Mouse (Mus musculus) lung, embryonic 16.5 days (tissue): Measurements from ENCODE around the gene Ifih1. TPM values are rescaled to one million over a fixed set of nuclear protein-coding genes. Genes with fewer than 3 reads are reported as not detected.

Experiments used
- ATAC-seq: fragments of 200-750 bp; cut with Nextera tagmentation; 2 replicates; pipeline ENCODE4 v1.8.0; 2017; ENCODE audit warnings: low read depth, mild to moderate bottlenecking, moderate library complexity
- H3K27ac ChIP-seq: fragments of 300-500 bp; sonication (generic); 2 replicates; pipeline ENCODE4 v1.5.1; 2014; ENCODE audit warnings: mild to moderate bottlenecking, control low read depth, low read length
- H3K27me3 ChIP-seq: fragments of 300-500 bp; sonication (generic); 2 replicates; pipeline ENCODE4 v1.6.1; 2014; ENCODE audit warnings: low read depth, low read length, mixed read lengths; ENCODE audit not compliant: control insufficient read depth, insufficient read depth
- H3K36me3 ChIP-seq: fragments of 300-500 bp; sonication (generic); 2 replicates; pipeline ENCODE4 v1.6.1; 2014; ENCODE audit warnings: low read length; ENCODE audit not compliant: control insufficient read depth, insufficient read depth
- H3K4me1 ChIP-seq: fragments of 300-500 bp; sonication (generic); replicated peaks from 2 replicates; pipeline ENCODE4 v1.6.1; 2014; ENCODE audit warnings: low read length, mixed read lengths; ENCODE audit not compliant: control insufficient read depth, insufficient read depth
- H3K4me2 ChIP-seq: fragments of 300-500 bp; sonication (generic); 2 replicates; pipeline ENCODE4 v1.6.1; 2014; ENCODE audit warnings: low read depth, low read length, control low read depth
- H3K4me3 ChIP-seq: fragments of 300-500 bp; sonication (generic); 2 replicates; pipeline ENCODE4 v1.5.1; 2014; ENCODE audit warnings: mild to moderate bottlenecking, low read length, control low read depth
- H3K9ac ChIP-seq: fragments of 300-500 bp; sonication (generic); 2 replicates; pipeline ENCODE4 v1.6.1; 2014; ENCODE audit warnings: low read length, control low read depth
- H3K9me3 ChIP-seq: fragments of 300-500 bp; sonication (generic); 2 replicates; pipeline ENCODE4 v1.6.1; 2016; ENCODE audit warnings: low read length; ENCODE audit not compliant: control insufficient read depth
- WGBS: fragments of 180-500 bp; shearing (Covaris S2); extraction: QIAGEN DNeasy Blood & Tissue Kit; methylation state at CpG from one replicate; pipeline ENCODE4 v1.1.7; 2014; 5-methylcytosine and 5-hydroxymethylcytosine counted together
- polyA plus RNA-seq: library from polyadenylated mRNA; unstranded; fragments of >200 nt; fragmentation: Nextera tagmentation; extraction: Ambion mirVana; gene quantifications from 2 replicates; pipeline ENCODE4 v1.2.1, GENCODE M21; 2015

Gene Ifih1
- polyA plus RNA-seq, 1 experiment from 2014 or later = 2.8 TPM

DNA sequence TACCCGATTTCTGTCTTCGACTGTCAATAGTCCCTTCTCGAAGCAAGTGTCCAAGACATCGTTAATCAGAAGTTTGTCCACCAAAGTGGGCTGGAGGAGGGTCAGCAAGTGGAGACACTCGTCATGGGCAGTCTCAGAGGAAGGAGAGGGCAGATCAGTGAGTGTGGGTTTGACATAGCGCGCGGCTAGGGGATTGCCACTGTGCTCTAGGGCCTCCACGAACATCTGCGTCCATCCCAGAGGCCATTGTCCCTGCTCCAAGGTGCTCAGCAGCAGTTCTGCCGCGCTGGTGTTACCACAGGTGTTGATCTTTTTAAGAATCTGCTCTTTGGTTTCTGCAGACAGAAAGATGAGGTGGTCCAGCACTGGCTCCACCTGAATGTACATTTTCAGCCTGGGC is 580 bp downstream of the Ifih1 start:
- no peaks in the 10 kb centered on the region for H3K27me3 ChIP-seq
- H3K4me3 ChIP-seq = peak overlapping the region; percentile 71
- WGBS = 31% methylated on average over 12 of the region's 12 CpGs
- peak overlapping the region; percentile 74 for H3K4me2 ChIP-seq
- peak; percentile 35; the same call in 1 of the 2 replicates for ATAC-seq
- H3K9ac ChIP-seq = peak overlapping the region; percentile 70
- peak overlapping the region; percentile 66; the same call in 1 of the 2 replicates for H3K27ac ChIP-seq
- no peaks in the 10 kb centered on the region for H3K36me3 ChIP-seq
- no peaks in the 10 kb centered on the region for H3K9me3 ChIP-seq
- H3K4me1 ChIP-seq = no peaks in the 10 kb centered on the region; the same call in 1 of the 2 replicates

DNA sequence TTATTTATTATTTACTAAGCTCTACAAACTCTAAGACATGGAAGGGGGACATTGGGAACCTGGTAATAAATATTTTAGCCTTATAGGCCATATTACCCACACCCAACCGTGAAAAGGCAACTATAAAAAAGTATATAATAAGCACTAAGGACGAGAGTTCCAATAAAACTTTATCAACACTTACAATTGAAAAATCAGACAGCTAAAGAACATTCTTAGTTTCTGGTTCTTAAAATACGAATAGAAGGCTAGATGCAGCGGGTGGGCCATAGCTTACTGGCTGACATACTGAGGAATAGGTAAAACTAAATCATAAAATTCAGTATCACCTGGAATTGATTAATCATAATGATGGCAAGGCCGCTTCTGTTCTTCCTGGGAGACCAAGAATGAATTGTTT is 1.2 kb downstream of the Ifih1 start:
- Histone ChIP-seq H3K4me1 (no peaks in the 10 kb centered on the region; the same call in 1 of the 2 replicates), H3K9me3 (no peaks in the 10 kb centered on the region), H3K4me2 (peak overlapping the region; percentile 74; the same call in 1 of the 2 replicates), H3K9ac (no peak overlapping the region), H3K36me3 (no peaks in the 10 kb centered on the region), H3K4me3 (no peak overlapping the region; the same call in 1 of the 2 replicates), H3K27me3 (no peaks in the 10 kb centered on the region), H3K27ac (no peak overlapping the region)
- ATAC-seq = no peak
- 93% methylated on average over 5 of the region's 5 CpGs for WGBS

DNA sequence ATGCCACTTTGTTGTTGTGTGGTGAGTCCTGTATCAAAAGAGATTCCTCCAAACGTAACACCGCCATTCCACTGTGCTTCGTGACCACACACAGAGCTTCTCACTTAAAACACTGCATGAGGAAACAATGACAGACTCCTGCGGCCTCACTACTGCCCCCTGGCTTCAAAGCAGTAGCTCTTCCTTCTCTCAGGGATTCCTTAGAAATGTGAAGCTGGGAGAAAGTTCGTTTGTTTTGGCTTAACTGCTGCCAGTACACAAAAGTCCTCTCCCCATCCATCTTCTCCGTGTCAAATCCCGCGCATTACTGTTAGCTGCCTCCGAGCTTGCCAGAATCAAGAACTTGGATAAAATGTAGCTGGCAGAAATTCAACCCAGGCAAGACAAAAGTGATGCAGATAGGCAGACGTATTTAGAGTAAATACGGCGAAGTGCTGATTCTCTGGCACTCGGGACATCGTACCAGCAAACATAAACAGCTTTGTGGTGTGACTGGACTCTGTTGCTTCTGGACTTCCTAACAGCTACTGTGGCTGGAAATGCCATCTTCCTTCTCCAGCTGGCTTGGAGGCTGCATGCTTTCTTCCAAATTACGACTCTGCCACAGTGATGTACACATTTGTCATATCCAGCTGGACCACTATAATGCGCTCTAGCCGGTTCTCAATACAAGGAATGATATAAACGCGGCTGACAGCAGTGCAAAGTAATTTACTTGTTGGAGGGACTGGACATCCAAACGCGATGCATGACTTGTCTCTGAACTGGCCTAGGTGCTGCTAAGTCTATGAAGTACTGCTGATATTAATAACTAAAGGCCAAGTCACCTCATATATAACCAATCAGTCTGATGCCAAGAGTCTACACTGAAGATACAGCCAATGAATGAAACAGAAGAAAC is 2.4 kb downstream of the Ifih1 start:
- Histone ChIP-seq H3K4me3 (peak overlapping the region; percentile 24; the same call in 1 of the 2 replicates), H3K36me3 (no peaks in the 10 kb centered on the region), H3K27me3 (no peaks in the 10 kb centered on the region), H3K9me3 (no peaks in the 10 kb centered on the region), H3K4me1 (no peaks in the 10 kb centered on the region; the same call in 1 of the 2 replicates), H3K27ac (no peak overlapping the region), H3K9ac (0 out of 2 replicates have a peak overlapping the region, but pooled peaks have one; percentile 41), H3K4me2 (peak overlapping the region; percentile 40)
- WGBS = 26% methylated on average over 21 of the region's 21 CpGs
- ATAC-seq = peak; percentile 56

- no peak overlapping the region for H3K4me2 ChIP-seq
- WGBS = 74% methylated on average over 2 of the region's 2 CpGs
- no peaks in the 10 kb centered on the region for H3K4me1 ChIP-seq
- no peaks in the 10 kb centered on the region for H3K36me3 ChIP-seq
- H3K27ac ChIP-seq = no peak overlapping the region
- no peak overlapping the region for H3K9ac ChIP-seq
- no peaks in the 10 kb centered on the region for H3K9me3 ChIP-seq
- no peak for ATAC-seq
- H3K4me3 ChIP-seq = no peak overlapping the region
- H3K27me3 ChIP-seq = no peaks in the 10 kb centered on the region
These were observed 6.2 kb downstream of the Ifih1 start for GRCm38 (mm10) chr2:62639869-62640268.

- no peak overlapping the region for H3K4me3 ChIP-seq
- no peaks in the 10 kb centered on the region for H3K9me3 ChIP-seq
- H3K27ac ChIP-seq = no peak overlapping the region
- no peak for ATAC-seq
- whole genome bisulfite sequencing = 18% methylated on average over 6 of the region's 6 CpGs
- H3K27me3 ChIP-seq = no peaks in the 10 kb centered on the region
- no peaks in the 10 kb centered on the region for H3K4me1 ChIP-seq
- H3K36me3 ChIP-seq = no peaks in the 10 kb centered on the region
- H3K9ac ChIP-seq = no peak overlapping the region
- H3K4me2 ChIP-seq = no peak overlapping the region
These were observed 15.6 kb downstream of the Ifih1 start for GRCm38 (mm10) chr2:62630446-62630845.

GRCm38 (mm10) chr2:62628356-62628755 is 17.7 kb downstream of the Ifih1 start:
- Histone ChIP-seq H3K4me2 (no peak overlapping the region), H3K9ac (no peak overlapping the region), H3K4me3 (no peak overlapping the region), H3K27me3 (no peaks in the 10 kb centered on the region), H3K36me3 (no peaks in the 10 kb centered on the region), H3K4me1 (no peaks in the 10 kb centered on the region), H3K27ac (no peak overlapping the region), H3K9me3 (no peaks in the 10 kb centered on the region)
- no peak for ATAC-seq
- WGBS = 79% methylated on average over 5 of the region's 5 CpGs

DNA sequence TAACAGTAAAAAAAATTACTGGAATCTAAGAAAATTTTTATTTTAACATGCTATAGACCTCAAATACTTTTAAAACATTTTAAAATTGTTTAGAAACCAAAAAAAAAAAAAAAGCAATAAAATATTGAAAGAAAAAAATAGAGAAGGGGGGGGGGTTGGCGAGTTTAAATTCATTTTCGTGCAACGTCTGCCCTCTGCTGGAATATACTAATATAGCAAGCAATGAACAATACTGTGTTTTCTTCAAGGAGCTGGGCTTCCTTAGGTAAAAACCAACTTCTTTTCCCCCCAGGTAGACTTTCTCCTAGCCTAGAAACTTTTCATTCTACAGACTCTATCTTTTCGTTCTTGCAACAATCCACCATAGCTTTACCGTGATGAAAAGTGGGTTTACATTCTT is 18.3 kb downstream of the Ifih1 start:
- Histone ChIP-seq H3K4me3 (no peak overlapping the region), H3K36me3 (no peaks in the 10 kb centered on the region), H3K9ac (no peak overlapping the region), H3K9me3 (no peaks in the 10 kb centered on the region), H3K27me3 (no peaks in the 10 kb centered on the region), H3K27ac (no peak overlapping the region), H3K4me2 (no peak overlapping the region), H3K4me1 (no peaks in the 10 kb centered on the region)
- WGBS = 3% methylated on average over 5 of the region's 5 CpGs
- no peak for ATAC-seq

DNA sequence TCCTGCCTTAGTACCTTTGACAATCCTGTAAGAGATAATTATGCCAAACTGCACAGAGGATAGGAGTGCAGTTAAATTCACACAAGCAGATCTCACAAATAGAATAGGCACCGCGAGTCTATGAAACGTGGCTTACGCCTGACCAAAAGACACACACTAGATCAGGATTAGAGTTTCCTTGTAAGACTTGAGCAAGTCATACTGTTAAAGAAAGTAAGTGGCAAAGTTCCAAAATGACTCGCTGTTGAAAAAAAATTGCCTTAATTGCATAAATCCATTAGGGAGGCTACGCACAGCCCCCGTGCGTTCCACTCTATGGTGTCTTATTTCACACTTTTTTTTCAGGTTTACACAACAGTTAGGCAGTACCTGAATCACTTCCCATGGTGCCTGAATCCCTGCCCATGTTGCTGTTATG is 23.0 kb downstream of the Ifih1 start:
- no peaks in the 10 kb centered on the region for H3K27me3 ChIP-seq
- ATAC-seq = no peak
- H3K27ac ChIP-seq = no peak overlapping the region
- H3K9me3 ChIP-seq = no peaks in the 10 kb centered on the region
- no peaks in the 10 kb centered on the region for H3K4me1 ChIP-seq
- no peak overlapping the region for H3K9ac ChIP-seq
- H3K4me3 ChIP-seq = no peak overlapping the region
- WGBS = 63% methylated on average over 8 of the region's 8 CpGs
- H3K36me3 ChIP-seq = no peaks in the 10 kb centered on the region
- H3K4me2 ChIP-seq = no peak overlapping the region

DNA sequence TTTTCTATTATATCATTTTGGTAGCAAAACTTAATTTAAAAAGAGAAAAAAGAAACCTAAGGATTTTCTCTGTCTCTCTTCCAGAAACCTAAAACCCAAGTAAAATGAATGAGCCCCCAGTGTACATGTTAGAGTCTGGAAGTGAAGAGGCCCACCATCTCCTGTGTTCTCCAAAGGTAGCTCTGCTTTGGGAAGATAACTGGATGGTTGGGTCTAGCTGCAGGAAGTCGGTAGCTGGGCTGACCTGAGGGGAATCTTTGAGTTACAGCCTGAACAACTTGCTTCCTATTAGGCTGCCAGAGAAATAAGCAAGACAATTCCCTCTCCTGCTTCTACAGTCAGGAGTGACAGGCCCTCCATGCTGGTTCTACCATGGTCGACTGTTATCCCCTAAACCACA is 26.4 kb downstream of the Ifih1 start:
- no peak for ATAC-seq
- WGBS = 57% methylated on average over 2 of the region's 2 CpGs

More for the DNA sequence above, 26.4 kb downstream of the Ifih1 start:
- Histone ChIP-seq H3K9ac (no peak overlapping the region), H3K4me1 (no peaks in the 10 kb centered on the region), H3K27me3 (no peaks in the 10 kb centered on the region), H3K36me3 (no peaks in the 10 kb centered on the region), H3K4me3 (no peak overlapping the region), H3K27ac (no peak overlapping the region), H3K4me2 (no peak overlapping the region), H3K9me3 (no peaks in the 10 kb centered on the region)
